Mouse (Mus musculus) neural tube, postnatal 0 days (tissue): Measurements from ENCODE around the gene Snrnp70. TPM values are rescaled to one million over a fixed set of nuclear protein-coding genes. Genes with fewer than 3 reads are reported as not detected.

Experiments used
- polyA plus RNA-seq: library from polyadenylated mRNA; unstranded; fragments of >200 nt; fragmentation: Nextera tagmentation; extraction: Ambion mirVana; gene quantifications from 2 replicates; pipeline ENCODE4 v1.2.1, GENCODE M21; 2015

The Snrnp70 gene
- 146 and 152 TPM in 2 replicates for polyA plus RNA-seq

DNA sequence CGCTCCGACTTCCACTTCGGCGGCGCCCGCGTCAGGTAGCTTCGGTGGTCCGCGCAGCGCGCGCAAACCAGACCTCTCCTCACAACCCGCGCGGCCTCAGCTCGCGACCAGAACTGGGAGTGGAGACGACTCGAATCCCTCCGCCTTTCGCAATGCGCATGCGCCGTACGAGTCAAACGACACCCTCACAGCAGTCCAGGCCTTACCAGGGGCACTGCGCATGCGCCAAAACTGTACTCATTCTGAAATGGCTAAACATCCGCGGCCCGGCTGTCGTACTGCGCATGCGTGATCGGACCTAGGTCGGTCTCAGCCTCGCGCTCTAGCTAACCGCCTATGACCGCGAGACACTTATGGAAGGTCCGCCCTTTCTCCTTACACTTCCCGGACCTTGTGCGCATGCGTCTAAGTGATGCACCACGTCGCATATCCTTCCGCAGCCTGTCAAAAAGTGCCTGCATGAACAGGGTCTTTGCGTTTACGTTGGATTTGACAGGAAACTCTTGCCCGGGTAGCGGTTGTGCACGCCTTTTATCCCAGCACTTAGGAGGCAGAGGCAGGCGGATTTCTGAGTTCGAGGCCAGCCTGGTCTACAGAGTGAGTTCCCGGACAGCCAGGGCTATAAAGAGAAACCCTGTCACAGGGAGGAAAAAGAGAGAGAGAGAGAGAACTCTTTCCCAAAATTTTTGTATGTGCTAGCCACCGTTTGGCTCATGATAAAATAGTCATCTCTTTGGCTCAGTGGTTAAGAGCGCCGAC is at the start of gene Snrnp70:
Gene Snrnp70 (minus strand): TSS at position 165 of the 759 bp plus-strand sequence.

DNA sequence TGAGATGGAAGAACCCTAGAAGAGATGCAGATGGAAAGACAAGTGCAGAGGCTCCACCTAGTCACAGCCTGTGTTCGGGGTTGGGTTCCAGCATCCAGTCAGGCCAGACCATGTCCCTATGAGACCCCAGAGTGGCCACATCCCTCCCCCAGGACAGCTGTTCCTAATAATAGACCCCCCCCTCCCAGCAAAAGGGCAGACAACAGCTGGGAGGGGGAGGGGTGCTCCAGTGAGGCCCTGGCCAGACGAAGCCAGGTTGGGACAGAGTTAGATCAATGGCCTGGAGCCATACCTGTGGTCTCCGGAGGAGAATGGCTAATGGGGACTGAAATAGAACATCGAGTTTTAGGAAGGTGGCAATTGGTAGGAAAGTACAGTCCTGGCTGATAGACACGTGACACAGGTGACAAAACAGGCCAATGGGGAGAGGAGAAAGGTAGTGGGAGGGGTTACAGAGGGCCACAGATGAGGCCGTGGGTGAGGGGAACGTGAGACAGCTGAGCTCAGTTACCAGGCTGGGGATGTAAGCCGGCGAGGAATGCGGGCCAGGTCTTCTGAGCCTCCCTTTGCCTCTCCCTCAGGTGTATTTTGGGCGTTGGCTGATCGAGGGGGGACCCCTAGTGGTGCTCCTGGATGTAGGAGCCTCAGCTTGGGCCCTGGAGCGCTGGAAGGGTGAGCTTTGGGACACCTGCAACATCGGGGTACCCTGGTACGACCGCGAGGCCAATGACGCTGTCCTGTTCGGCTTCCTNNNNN is 42.2 kb upstream of the Snrnp70 start, which contains the start of gene Ruvbl2:
Gene Ruvbl2 (minus strand): TSS at position 576 of the 756 bp plus-strand sequence.

GRCm38 (mm10) chr7:45434203-45435015 is 38.9 kb upstream of the Snrnp70 start, which contains the start of gene Gys1:
Gene Gys1 (plus strand): TSS chr7:45434844.

DNA sequence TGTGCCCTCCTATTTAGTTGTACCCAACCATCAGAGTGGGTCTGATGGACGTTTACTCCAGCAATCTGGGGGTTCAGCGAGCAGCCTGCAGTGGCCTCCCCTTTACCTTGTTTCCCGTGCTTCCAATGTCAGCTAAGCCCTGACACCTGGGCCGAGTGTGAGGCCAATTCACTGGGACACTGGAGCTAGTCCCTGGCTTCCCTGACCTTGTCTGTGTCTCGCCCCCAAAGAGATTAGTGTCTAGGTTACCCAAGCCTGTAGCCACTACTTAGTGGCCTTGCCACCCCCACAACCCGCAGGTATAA is 25.0 kb upstream of the Snrnp70 start, which contains the start of gene Lhb:
Gene Lhb (plus strand): TSS at position 206 of the 305 bp plus-strand sequence.

GRCm38 (mm10) chr7:45413113-45413863 is 17.7 kb upstream of the Snrnp70 start, which contains the start of gene Ntf5:
Gene Ntf5 (plus strand): TSS chr7:45413695.

GRCm38 (mm10) chr7:45405091-45406075 is 9.8 kb upstream of the Snrnp70 start, which contains the start of gene Kcna7:
Gene Kcna7 (plus strand): TSS chr7:45405653.

GRCm38 (mm10) chr7:45370475-45371311 is 24.8 kb downstream of the Snrnp70 start, which contains the start of gene Lin7b:
Gene Lin7b (minus strand): TSS chr7:45370583.

GRCm38 (mm10) chr7:45366652-45367019 is 28.9 kb downstream of the Snrnp70 start, which contains the start of gene Ppfia3:
Gene Ppfia3 (minus strand): TSS chr7:45367019.

GRCm38 (mm10) chr7:45335056-45335455 is 60.5 kb downstream of the Snrnp70 start, which contains the start of gene Hrc:
Gene Hrc (plus strand): TSS chr7:45335290.

DNA sequence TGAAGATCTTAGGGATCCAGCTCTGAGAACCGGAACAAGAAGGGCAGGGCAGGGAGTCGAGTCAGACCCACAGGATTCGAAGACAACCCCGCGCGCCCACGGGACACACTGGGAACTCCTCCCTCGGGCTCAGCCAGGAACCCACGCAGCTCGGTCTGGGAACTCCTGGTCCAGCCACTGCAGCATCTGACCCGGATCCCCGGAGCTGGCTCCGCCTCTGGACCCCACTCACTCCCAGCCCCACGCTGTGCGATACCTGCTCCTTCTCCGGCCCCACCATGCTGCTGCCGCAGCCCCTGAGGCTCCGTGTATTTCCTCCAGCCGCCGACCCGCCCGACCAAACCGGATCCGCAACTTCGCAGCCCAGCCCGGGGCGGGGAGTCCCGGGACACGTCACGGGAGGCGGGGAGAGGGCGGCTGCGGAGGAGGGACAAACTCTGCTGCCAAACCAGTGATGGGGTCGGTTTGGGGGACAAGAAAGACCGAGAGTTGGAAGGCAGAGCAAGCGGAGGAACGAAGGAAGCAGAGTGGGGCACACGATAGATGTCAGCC is 62.0 kb downstream of the Snrnp70 start, which contains the start of gene Trpm4:
Gene Trpm4 (minus strand): TSS at position 350 of the 552 bp plus-strand sequence.

Other genes starting within 250 kb of the Snrnp70 start
- 63.5 and 72.6 TPM in 2 replicates for gene Pih1d1, start 241.4 kb downstream of the Snrnp70 start, polyA plus RNA-seq
- gene Aldh16a1, start 241.2 kb downstream of the Snrnp70 start, polyA plus RNA-seq: 14.5 and 17.7 TPM in 2 replicates
- 0.29 and 1.2 TPM in 2 replicates for gene Slc17a7, start 231.8 kb downstream of the Snrnp70 start, polyA plus RNA-seq
- gene Gfy, start 216.2 kb downstream of the Snrnp70 start, polyA plus RNA-seq: not detected in 2 replicates
- gene Pth2, start 214.7 kb downstream of the Snrnp70 start, polyA plus RNA-seq: not detected in 2 replicates
- 0.42 and 0.50 TPM in 2 replicates for gene Ccdc155, start 190.8 kb downstream of the Snrnp70 start, polyA plus RNA-seq
- 27.6 and 29.1 TPM in 2 replicates for gene Dkkl1, start 183.6 kb downstream of the Snrnp70 start, polyA plus RNA-seq
- 18.3 and 18.6 TPM in 2 replicates for gene Tead2, start 180.0 kb downstream of the Snrnp70 start, polyA plus RNA-seq
- 3.1 and 4.6 TPM in 2 replicates for gene Cd37, start 156.6 kb downstream of the Snrnp70 start, polyA plus RNA-seq
- 2.2 and 2.6 TPM in 2 replicates for gene Slc6a16, start 154.7 kb downstream of the Snrnp70 start, polyA plus RNA-seq
- gene Slc6a21, start 118.2 kb downstream of the Snrnp70 start, polyA plus RNA-seq: not detected in 2 replicates
- gene Trpm4, start 62.0 kb downstream of the Snrnp70 start, polyA plus RNA-seq: 11.8 and 12.6 TPM in 2 replicates
- 0.52 and 0.62 TPM in 2 replicates for gene Hrc, start 60.5 kb downstream of the Snrnp70 start, polyA plus RNA-seq
- 33.9 and 35.6 TPM in 2 replicates for gene Ppfia3, start 28.7 kb downstream of the Snrnp70 start, polyA plus RNA-seq
- 111 and 123 TPM in 2 replicates for gene Lin7b, start 25.2 kb downstream of the Snrnp70 start, polyA plus RNA-seq
- gene Kcna7, start 9.9 kb upstream of the Snrnp70 start, polyA plus RNA-seq: not detected in 2 replicates
- gene Ntf5, start 18.0 kb upstream of the Snrnp70 start, polyA plus RNA-seq: 0.10 TPM in 1 of 2 replicates, not detected in the other
- gene Lhb, start 25.1 kb upstream of the Snrnp70 start, polyA plus RNA-seq: 0.37 and 0.48 TPM in 2 replicates
- 16.4 and 18.9 TPM in 2 replicates for gene Gys1, start 39.1 kb upstream of the Snrnp70 start, polyA plus RNA-seq
- gene Ruvbl2, start 42.4 kb upstream of the Snrnp70 start, polyA plus RNA-seq: 83.2 and 91.0 TPM in 2 replicates
- 3,929 and 4,285 TPM in 2 replicates for gene Ftl1, start 64.1 kb upstream of the Snrnp70 start, polyA plus RNA-seq
- 248 and 251 TPM in 2 replicates for gene Bax, start 71.2 kb upstream of the Snrnp70 start, polyA plus RNA-seq
- gene Tulp2, start 86.1 kb upstream of the Snrnp70 start, polyA plus RNA-seq: 0.29 and 0.49 TPM in 2 replicates
- gene Gm45808, start 91.1 kb upstream of the Snrnp70 start, polyA plus RNA-seq: not detected in 2 replicates
- gene Dhdh, start 93.1 kb upstream of the Snrnp70 start, polyA plus RNA-seq: 5.4 and 5.5 TPM in 2 replicates
- 143 and 157 TPM in 2 replicates for gene Nucb1, start 114.7 kb upstream of the Snrnp70 start, polyA plus RNA-seq
- 18.4 and 20.1 TPM in 2 replicates for gene Ppp1r15a, start 130.5 kb upstream of the Snrnp70 start, polyA plus RNA-seq
- gene Plekha4, start 130.6 kb upstream of the Snrnp70 start, polyA plus RNA-seq: 5.5 and 6.7 TPM in 2 replicates
- gene Hsd17b14, start 159.2 kb upstream of the Snrnp70 start, polyA plus RNA-seq: 0.62 and 0.81 TPM in 2 replicates
- gene Bcat2, start 174.4 kb upstream of the Snrnp70 start, polyA plus RNA-seq: 19.8 and 21.5 TPM in 2 replicates
- not detected in 2 replicates for gene Fgf21, start 219.7 kb upstream of the Snrnp70 start, polyA plus RNA-seq
- 0.14 TPM in 1 of 2 replicates, not detected in the other for gene Fut1, start 221.5 kb upstream of the Snrnp70 start, polyA plus RNA-seq
- gene Izumo1, start 226.1 kb upstream of the Snrnp70 start, polyA plus RNA-seq: 0.10 TPM in 1 of 2 replicates, not detected in the other
- 18.8 and 19.9 TPM in 2 replicates for gene Rasip1, start 231.7 kb upstream of the Snrnp70 start, polyA plus RNA-seq
- 4.5 and 5.3 TPM in 2 replicates for gene Mamstr, start 244.2 kb upstream of the Snrnp70 start, polyA plus RNA-seq